Mouse (Mus musculus) CD4-positive helper T cell, adult 2 months (primary cell): ENCODE results near the gene Rnf41.
A peak's percentile ranks its signal among the peaks of the same experiment; 100 is the strongest.

Experiments
- DNase-seq: peaks from one replicate; pipeline ENCODE4 v3.0.0-alpha.2; 2012; ENCODE audit warnings: low read depth, missing footprints, low spot score

Gene Rnf41

GRCm38 (mm10) chr10:128385902-128386301 lies 25.6 kb upstream of the Rnf41 start:
- no peak for DNase-seq

GRCm38 (mm10) chr10:128388941-128389340 lies 22.5 kb upstream of the Rnf41 start:
- DNase-seq: no peak

- no peak for DNase-seq
Measured at GRCm38 (mm10) chr10:128389570-128389969, 21.9 kb upstream of the Rnf41 start.

GRCm38 (mm10) chr10:128390366-128390765 lies 21.1 kb upstream of the Rnf41 start:
- no peak for DNase-seq

- no peak for DNase-seq
Measured at GRCm38 (mm10) chr10:128391850-128392249, 19.6 kb upstream of the Rnf41 start.

- no peak for DNase-seq
Measured at GRCm38 (mm10) chr10:128396017-128396673, 15.3 kb upstream of the Rnf41 start.

- no peak for DNase-seq
Measured at GRCm38 (mm10) chr10:128396716-128397264, 14.7 kb upstream of the Rnf41 start.

- DNase-seq: no peak
Measured at GRCm38 (mm10) chr10:128397466-128397865, 14.0 kb upstream of the Rnf41 start.

GRCm38 (mm10) chr10:128400338-128400737 lies 11.1 kb upstream of the Rnf41 start:
- no peak for DNase-seq

GRCm38 (mm10) chr10:128401056-128401455 lies 10.4 kb upstream of the Rnf41 start, which contains the start of gene Slc39a5:
Slc39a5 (minus strand) TSS chr10:128401229.
- DNase-seq: no peak

- DNase-seq: no peak
Measured at GRCm38 (mm10) chr10:128401638-128402037, 9.8 kb upstream of the Rnf41 start.

GRCm38 (mm10) chr10:128403931-128404330 lies 7.5 kb upstream of the Rnf41 start:
- DNase-seq: no peak

- peak; percentile 40 for DNase-seq
Measured at GRCm38 (mm10) chr10:128408591-128409535, 2.6 kb upstream of the Rnf41 start.

GRCm38 (mm10) chr10:128409692-128410559 lies 1.5 kb upstream of the Rnf41 start:
- DNase-seq: peak; percentile 98

- DNase-seq: peak; percentile 58
Measured at GRCm38 (mm10) chr10:128410560-128410845, 954 bp upstream of the Rnf41 start.

GRCm38 (mm10) chr10:128412055-128412381 lies 561 bp downstream of the Rnf41 start:
- peak; percentile 18 for DNase-seq

GRCm38 (mm10) chr10:128412558-128412957 lies 1.1 kb downstream of the Rnf41 start:
- DNase-seq: no peak

GRCm38 (mm10) chr10:128413076-128413475 lies 1.6 kb downstream of the Rnf41 start:
- no peak for DNase-seq

GRCm38 (mm10) chr10:128414848-128415247 lies 3.4 kb downstream of the Rnf41 start:
- DNase-seq: no peak

- no peak for DNase-seq
Measured at GRCm38 (mm10) chr10:128422426-128422825, 11.0 kb downstream of the Rnf41 start.

GRCm38 (mm10) chr10:128424604-128425003 lies 13.1 kb downstream of the Rnf41 start:
- peak; percentile 56 for DNase-seq

- DNase-seq: no peak
Measured at GRCm38 (mm10) chr10:128425260-128425659, 13.8 kb downstream of the Rnf41 start.
